Mouse (Mus musculus) embryo, embryonic 9.5 days (tissue): ENCODE results near the gene Olfr2.
"Not testable (repeated sequence)": the region's sequence is repeated elsewhere in the genome, so short reads cannot be mapped to it uniquely, and the experiment has no call there.

ENCODE experiments used
- DNase-seq: peaks from one replicate; pipeline ENCODE4 v3.0.0-alpha.2; 2017; ENCODE audit errors: extremely low spot score

The Olfr2 gene

DNA sequence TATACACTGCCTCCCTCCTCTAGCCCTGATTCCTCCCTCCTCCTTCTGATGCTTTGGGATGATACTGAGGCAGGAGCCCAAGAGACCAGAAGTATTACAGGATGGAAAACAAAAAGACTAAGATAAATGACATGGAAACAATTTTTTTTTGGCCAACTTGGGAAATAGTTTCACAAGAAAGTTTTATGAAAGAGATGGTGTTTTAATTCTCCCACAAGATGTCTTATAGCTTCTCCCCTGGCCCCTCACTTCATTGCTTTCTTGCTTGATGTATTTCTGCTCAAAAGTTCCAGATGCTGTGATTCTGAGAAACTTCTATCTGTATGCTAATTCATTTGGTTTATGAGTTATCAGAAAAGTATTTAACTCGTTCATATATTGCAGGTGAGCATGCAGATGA lies at the start of gene Olfr2:
Gene Olfr2, minus strand, starts transcription at position 101 of the 400 bp plus-strand sequence.
- DNase-seq, result no peak

DNA sequence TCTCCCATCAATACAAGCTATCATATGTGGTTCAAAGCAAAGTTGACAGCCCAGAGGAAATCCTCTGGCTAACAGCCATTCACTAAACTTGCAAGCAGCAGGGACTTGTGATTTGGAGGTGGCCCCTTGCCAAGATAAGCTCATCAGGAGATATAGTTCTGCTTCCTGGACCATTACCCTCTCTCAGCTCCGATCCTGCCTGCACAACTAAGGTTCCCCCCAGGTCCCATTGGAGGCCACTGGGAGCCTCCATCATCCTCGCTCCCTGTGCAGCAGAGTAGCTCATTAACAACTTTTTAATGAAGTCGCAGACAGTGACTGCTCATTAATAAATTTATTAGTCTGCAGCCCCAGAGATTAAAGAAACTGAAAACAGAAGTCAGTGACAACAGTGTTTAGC lies 41.7 kb upstream of the Olfr2 start:
- DNase-seq, result no peak

GRCm38 (mm10) chr7:107045833-107046232 lies 40.0 kb upstream of the Olfr2 start:
- DNase-seq, result peak; percentile 43

DNA sequence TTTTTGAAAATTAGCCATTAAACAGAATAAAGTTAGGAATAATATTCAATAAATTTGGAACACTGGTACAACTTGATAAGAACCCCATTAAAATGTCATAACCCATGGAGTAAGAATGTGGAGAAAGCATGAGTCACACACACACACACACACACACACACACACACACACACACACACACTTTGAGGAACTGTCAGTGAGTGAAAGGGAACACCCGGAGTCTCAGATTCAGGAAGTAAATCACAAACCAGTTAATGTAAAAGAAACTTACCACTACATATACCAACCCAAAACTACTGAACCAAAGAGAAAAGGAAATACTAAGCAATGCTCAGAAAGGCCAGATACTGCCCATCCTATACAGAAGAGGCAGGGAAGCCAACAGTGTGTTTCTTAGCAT lies 38.5 kb upstream of the Olfr2 start:
- no peak for DNase-seq

DNA sequence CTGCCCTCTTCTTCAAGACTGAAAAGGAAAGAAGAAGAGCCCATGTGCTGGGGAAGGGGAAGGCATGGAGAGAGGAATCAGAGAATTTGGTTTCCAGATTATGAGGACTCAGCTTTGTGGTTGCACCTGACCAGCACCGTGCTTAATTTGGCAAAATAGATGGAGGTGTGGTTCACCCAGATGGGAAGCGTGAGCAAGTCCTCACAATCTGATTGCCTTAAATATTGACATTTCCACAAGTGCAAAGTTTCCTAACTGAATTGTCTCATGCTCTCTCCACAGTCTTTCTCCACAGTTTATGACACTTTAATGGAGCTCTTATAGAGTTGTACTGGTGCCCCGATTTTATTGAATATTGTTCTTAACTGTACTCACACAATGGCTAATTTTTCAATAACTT lies 37.3 kb upstream of the Olfr2 start:
- no peak for DNase-seq

GRCm38 (mm10) chr7:107039934-107040563 lies 34.2 kb upstream of the Olfr2 start:
- DNase-seq, result no peak

- DNase-seq, result no peak
Measured at GRCm38 (mm10) chr7:107030874-107031273, 25.0 kb upstream of the Olfr2 start, which contains the start of gene Olfr713. Olfr713 (plus strand) TSS chr7:107031174.

GRCm38 (mm10) chr7:107004169-107004568 lies 1.7 kb downstream of the Olfr2 start:
- no peak for DNase-seq

- DNase-seq, result no peak
Measured at GRCm38 (mm10) chr7:107000798-107001197, 5.1 kb downstream of the Olfr2 start.

DNA sequence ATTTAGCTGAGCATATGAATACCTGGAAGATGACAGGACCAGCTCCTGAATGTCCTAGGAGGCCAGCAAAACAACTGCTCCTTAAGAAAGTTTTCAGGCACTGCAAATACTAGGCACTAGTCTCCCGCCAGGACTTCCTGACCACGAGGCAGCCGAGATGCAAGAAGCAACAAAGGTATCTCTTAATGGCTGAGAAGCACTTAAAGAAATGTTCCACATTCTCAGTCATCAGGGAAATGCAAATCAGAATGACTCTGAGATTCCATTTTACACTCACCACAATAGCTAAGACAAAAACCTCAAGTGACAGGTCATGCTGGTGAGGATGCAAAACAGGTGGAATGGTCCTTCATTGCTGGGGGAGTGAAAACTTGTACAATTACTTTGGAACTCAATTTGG lies 20.6 kb downstream of the Olfr2 start:
- DNase-seq, result no peak

GRCm38 (mm10) chr7:106975353-106975752 lies 30.5 kb downstream of the Olfr2 start, which contains the start of gene Olfr711:
Olfr711 (minus strand) TSS chr7:106975453.
- no peak for DNase-seq

DNA sequence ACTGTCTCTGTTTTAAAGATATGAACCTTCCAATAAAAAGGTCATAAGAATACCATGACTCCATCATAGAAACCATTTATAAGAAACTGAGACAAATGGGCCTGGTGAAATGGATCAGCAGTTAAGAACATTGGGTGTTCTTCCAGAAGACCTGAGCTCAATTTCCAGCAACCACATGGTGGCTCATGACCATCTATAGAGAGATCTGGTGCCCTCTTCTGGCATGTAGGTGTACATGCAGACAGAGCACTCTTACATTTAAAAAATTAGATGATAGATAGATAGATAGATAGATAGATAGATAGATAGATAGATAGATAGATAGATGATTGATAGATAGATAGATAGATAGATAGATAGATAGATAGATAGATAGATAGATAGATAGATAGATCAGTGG lies 38.4 kb downstream of the Olfr2 start:
- not testable (repeated sequence) for DNase-seq

- DNase-seq, result no peak
Measured at GRCm38 (mm10) chr7:106963837-106964236, 42.0 kb downstream of the Olfr2 start, which contains the start of gene Olfr6. Olfr6 (minus strand) TSS chr7:106963937.

- DNase-seq, result no peak
Measured at GRCm38 (mm10) chr7:106948212-106948611, 57.7 kb downstream of the Olfr2 start, which contains the start of gene Olfr710. Olfr710 (minus strand) TSS chr7:106948312.
